Mouse (Mus musculus): Measurements from ENCODE around the gene Cblc.
"Not testable (repeated sequence)": the region's sequence is repeated elsewhere in the genome, so short reads cannot be mapped to it uniquely, and the experiment has no call there.

The Cblc gene

GRCm38 (mm10) chr7:19818440-19818839, 21.8 kb upstream of the Cblc start:
- DNase-seq: no peak

DNA sequence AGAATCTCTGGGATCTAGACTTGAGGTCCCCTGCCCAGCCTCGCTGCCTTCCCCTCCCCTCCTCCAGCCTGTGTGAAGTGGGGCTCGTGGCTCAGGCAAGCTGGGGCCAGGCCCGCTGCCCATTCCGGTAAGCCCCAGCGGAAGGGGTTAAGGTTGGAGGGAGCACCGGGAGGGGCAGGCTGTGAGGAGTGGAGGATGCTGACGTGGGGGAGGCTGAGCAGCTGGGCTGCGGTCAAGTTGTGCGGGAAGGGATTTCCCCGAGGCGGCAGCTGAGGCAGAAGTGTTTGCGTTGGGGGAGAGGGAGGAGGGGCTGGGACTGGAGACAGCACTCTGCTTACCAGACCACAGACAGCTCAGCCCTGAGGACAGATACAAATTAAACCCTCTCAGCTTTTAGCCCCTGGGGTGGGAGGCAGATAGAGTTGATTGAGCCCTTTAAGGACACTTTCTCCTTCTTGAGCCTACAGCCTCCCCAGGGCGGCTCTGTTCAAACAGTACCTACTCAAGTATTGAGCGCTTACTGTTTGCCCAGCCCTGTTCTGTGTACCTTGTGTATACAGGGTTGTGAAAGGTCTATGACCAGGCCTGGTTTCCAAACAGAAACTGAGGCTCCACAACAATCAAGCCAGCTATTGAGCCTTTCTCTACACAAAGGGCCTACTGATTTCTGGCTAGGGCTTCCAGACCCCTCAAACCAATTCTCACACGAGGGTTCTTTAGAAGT, 20.9 kb upstream of the Cblc start:
- DNase-seq: no peak

DNA sequence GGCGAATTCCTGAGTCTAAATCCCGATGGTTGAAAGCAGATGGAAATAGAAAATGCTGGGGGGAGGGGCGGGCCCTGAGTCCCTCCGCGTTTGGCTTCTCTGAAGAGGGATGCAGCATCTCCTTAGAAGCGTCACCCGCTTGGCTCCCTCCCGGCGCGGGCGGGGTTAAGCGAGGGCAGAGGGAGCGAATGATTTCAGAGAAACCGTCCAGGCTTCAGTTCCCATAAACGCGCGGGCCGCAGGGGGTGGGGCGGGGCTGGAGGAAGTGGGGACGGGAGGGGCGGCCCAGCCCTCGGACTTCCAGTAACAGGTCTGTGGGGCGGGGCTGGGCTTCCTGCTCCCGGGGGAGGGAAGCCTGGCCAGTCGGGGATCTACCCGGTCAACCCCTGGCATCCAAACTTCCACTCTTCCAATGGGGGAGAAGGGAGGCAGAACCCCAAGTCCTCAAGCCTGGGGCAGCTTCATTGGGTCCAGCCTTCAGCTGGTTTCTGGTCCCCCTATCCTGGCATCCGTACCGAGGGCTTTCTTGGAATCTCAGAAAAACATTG, 19.7 kb upstream of the Cblc start:
- no peak for DNase-seq

DNA sequence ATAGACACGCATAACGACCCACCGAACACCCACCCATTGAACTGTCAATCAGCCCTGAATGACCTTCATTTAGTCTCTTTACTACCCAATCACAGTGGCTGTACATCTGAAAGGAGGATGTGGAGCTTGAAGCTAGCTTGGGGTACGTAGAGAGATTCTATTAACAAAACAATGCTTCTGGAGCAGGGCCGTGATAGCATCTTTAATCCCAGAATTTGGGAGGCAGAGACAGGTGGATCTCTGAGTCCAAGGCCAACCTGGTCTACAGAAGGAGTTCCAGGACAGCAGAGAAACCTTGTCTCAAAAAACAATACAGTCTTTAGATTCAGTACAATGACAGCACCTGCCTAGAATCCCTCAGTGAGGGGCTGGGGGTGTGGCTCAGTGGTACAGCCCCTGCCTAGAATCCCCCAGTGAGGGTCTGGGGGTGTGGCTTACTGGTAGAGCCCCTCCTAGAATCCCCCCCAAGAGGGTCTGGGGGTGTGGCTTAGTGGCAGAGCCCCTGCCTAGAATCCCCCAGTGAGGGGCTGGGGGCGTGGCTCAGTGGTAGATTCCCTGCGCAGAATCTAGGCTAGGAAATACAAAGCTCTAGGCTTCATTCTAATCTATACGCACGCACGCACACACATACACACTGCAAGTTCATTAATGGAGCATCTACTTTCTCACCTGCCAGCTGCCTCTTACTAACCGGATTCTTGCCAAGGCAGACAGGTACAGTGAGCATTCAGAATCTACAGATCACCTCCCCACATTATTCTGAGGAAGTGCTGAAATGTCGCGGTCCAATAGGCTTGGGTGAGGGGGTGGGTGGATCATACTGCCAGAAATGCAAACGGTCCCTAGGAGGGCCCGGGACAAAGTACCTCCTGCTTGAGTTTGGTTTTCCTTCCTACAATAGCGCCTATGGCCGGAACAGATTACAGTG, 19.0 kb upstream of the Cblc start:
- no peak for DNase-seq

GRCm38 (mm10) chr7:19813579-19814122, 17.0 kb upstream of the Cblc start:
- no peak for DNase-seq

DNA sequence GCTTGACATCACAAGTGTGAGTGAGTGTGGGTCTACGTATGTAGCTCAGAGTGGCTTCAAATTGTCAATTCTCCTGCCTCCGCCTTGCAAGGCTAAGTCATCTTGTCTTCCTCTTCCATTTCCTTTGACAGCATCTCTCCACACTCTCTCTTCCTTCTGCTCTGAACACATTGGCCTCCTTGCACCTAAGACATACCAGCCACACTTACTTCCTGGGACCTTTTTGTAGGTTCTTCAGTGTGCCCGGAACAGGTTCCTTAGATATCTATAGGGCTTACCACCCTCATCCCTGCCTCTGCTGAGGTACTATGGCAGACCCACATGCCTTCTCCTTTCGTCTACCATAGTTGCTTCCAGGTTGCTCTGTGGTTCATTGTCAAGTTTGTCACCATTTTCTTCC, 16.6 kb upstream of the Cblc start:
- DNase-seq: no peak

- no peak for DNase-seq
Observed at GRCm38 (mm10) chr7:19811114-19811513, 14.5 kb upstream of the Cblc start.

- DNase-seq: no peak
Observed at GRCm38 (mm10) chr7:19809369-19809768, 12.8 kb upstream of the Cblc start.

- DNase-seq: no peak
Observed at GRCm38 (mm10) chr7:19806356-19806969, 9.9 kb upstream of the Cblc start.

GRCm38 (mm10) chr7:19802995-19803394, 6.4 kb upstream of the Cblc start:
- no peak for DNase-seq

DNA sequence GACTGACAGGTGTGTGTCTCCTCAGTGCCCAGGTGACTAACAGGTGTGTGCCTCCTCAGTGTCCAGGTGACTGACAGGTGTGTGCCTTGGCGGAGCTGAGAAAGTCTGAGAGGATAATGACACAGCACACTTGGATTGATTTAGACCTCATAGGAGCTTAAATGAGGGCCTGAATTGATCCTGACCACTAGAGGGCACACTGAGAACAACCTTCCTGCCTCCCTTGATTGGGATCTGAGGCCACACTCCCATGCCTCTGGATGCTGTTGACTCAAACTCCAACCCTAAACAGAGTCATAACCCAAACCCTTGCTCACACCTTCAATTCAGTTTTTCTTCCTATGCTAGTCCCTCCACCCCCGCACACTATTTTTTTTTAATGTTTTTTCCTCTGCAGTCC, 4.2 kb upstream of the Cblc start:
- DNase-seq: no peak

DNA sequence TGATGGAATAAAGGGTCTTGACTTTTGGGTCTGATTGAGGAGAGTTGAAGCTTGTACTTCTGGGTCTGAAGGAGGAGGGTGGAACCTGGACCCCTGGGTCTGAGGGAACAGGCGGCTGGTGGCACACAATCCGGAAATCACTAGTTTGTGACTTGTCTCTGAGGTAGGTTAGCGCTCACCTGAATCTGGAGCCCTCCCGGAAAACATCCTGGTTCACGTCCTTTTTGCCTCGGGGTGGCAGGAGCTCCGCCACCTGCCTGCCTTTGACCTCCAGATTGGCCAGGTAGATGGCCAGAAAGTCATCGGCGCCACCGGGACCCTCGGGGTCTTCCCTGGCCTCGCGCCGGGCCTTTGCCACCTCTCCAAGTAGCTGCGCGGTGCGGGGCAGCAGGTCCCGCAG, 355 bp downstream of the Cblc start:
- no peak for DNase-seq

DNA sequence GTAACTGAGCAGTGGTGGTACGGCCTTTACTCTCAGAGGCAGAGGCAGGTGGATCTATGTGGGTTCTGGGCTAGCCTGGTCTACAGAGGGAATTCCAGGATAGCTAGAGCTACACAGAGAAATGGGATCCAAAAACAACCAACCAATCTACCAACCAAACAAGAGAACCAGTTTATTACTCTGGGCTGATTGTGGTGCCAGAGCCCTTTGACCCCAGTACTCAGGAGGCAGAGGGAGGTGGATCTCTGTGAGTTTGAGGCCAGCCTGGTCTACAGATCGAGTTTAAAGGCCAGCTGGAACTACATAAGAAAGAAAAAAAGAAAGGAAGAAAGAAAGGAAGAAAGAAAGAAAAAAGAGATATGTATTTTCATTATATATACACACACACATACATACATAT, 1.4 kb downstream of the Cblc start:
- DNase-seq: no peak

DNA sequence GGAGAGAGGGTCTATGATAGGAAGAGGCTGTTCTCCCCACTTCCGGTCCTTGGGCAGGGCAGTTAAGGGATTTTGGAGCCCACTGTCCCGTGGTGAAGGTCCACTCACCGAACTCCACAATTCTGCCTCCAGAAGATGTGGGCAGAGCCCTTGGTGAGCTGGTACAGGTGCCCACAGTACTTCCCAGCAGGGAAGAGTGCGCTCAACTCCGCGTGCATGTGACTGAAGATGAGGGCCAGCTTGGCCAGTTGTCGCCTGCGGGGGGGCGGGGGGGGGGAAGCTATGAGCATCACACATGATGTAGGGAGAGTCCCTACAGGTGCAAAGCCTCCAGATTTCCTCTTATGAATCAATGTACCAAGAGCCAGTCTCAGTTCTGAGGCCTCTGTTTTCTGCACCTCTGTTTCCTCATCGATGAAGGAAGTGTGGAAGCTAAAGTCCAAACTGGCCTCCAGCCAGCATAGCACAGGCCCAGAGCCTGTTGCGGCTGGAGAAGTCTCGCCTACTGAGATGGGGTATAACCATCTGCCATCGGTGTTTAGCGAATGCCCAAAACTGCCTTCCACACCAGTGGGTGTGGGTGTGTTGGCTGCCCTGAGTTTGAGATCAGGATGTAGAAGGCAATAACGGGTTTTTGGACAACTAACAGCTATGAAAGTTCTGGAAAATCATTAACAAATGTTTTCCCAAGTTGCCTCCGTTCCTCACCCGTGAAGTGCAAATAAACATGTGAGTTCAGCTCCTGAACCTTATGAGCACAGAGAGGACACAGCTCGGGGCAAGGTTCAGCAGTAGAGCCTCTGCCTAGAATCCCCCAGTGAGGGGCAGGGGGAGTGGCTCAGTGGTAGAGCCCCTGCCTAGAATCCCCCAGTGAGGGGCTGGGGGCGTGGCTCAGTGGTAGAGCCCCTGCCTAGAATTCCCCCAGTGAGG, 3.6 kb downstream of the Cblc start:
- no peak for DNase-seq

- not testable (repeated sequence) for DNase-seq
Observed at GRCm38 (mm10) chr7:19791504-19791903, 5.1 kb downstream of the Cblc start.

- peak; percentile 58 for DNase-seq
Observed at GRCm38 (mm10) chr7:19789904-19790347, 6.7 kb downstream of the Cblc start.

- DNase-seq: no peak
Observed at GRCm38 (mm10) chr7:19785874-19786458, 10.6 kb downstream of the Cblc start.

GRCm38 (mm10) chr7:19784764-19785535, 11.7 kb downstream of the Cblc start:
- no peak for DNase-seq

DNA sequence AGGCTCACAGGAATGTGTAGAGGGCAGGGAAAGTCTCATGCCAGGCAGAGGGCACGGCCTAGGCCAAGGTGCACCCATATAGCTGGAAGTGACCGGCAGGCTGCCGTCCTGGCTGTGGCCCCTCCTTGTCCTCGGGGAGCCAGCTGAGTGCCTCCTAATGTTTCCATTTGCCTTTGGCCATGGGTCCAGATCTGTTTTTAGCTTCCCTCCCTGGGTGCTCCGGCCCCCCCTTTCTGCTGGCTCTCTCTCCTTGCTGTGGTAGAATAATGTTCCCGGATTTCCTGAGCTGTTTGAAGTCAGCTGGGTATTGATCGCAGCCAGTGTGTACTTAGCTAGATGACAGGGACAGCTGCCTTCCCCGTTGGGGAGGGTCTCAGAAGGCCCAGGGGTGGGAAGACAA, 13.0 kb downstream of the Cblc start:
- no peak for DNase-seq

GRCm38 (mm10) chr7:19782645-19783044, 14.0 kb downstream of the Cblc start:
- DNase-seq: no peak

DNA sequence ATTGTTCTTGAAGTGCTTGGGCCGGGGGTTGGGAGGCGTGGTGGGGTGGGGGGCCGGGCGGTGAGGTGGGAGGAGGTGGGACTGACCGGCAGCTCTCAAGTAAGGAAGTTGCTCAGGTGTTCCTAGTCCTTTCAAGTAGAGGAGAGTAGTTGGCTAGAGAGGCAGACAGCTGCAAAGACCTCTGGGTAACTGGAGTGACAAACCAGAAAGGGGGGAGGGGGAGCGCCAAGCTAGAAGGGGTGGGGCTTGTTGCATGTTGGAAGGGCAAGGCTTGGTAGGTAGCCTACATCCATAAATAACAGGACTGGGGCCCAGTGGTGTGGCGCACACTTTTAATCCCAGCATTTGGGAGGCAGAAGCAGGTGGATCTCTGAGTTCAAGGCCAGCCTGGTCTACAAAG, 14.9 kb downstream of the Cblc start:
- no peak for DNase-seq

All from cerebellum, adult 11-12 months (tissue).